Mouse (Mus musculus) kidney, adult 2 months (tissue): ENCODE measurements at regions not wholly inside any gene's neighbourhood (a gene's known extent, or its start where the extent isn't known, plus 50 kb on each side); places are given as distances from the start of the nearest gene placed in this dataset.
A peak's percentile ranks its signal among the peaks of the same experiment; 100 is the strongest.

ENCODE experiments used
- DNase-seq: peaks from one replicate; pipeline ENCODE4 v3.0.0; 2021
- H3K27ac ChIP-seq: fragments of 200-500 bp; 2 replicates; pipeline ENCODE4 v1.5.1; 2012; ENCODE audit warnings: low read depth, low read length, control low read depth, inconsistent platforms; ENCODE audit not compliant: insufficient read depth
- H3K27me3 ChIP-seq: fragments of 200-500 bp; replicated peaks from 2 replicates; pipeline ENCODE4 v1.6.1; 2012; ENCODE audit warnings: mild to moderate bottlenecking, moderate library complexity, low read length, inconsistent platforms; ENCODE audit not compliant: control insufficient read depth, insufficient read depth
- H3K36me3 ChIP-seq: fragments of 200-500 bp; 2 replicates; pipeline ENCODE4 v1.6.1; 2012; ENCODE audit warnings: mild to moderate bottlenecking, moderate library complexity, low read length, inconsistent platforms; ENCODE audit not compliant: control insufficient read depth, insufficient read depth
- H3K4me1 ChIP-seq: fragments of 200-500 bp; 2 replicates; pipeline ENCODE4 v1.6.1; 2011; ENCODE audit warnings: low read length; ENCODE audit not compliant: control insufficient read depth, insufficient read depth
- H3K4me3 ChIP-seq: fragments of 200-500 bp; 2 replicates; pipeline ENCODE4 v1.5.1; 2011; ENCODE audit warnings: mild to moderate bottlenecking, low read depth, low read length, control low read depth; ENCODE audit not compliant: insufficient read depth
- CTCF ChIP-seq: fragments of 200-500 bp; conservative IDR thresholded peaks from 2 replicates; pipeline ENCODE4 v1.5.1; 2011; ENCODE audit warnings: low read depth, mild to moderate bottlenecking, control low read depth, low read length, moderate library complexity, mixed read lengths; ENCODE audit not compliant: insufficient read depth, insufficient read length
- POLR2A ChIP-seq: fragments of 200-500 bp; IDR thresholded peaks from one replicate; pipeline ENCODE4 v1.6.1; 2011; ENCODE audit warnings: low read depth, low read length, control low read depth
- WGBS: fragments of 180-500 bp; shearing (Covaris S2); methylation state at CpG from one replicate; pipeline ENCODE4 v1.1.7; 2018; 5-methylcytosine and 5-hydroxymethylcytosine counted together

DNA sequence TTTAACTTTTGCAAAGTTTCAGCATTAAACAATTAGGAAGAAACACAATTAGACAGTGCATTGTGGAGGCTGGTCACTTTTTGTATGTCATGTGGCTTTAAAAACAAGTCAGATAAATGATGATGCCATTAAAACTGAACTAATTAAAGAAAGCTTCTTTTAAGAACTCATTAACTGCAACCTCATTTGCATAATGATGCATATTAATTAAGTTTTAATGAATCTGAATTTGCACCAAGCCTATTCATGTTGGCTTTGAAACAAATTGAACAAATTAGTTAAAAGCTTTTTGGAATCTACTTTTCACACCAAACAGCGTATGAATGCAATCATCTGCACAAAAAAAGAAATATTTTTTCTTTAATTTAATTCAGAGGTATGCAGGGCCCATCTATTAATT is 367.3 kb downstream of the Vrk1 start:
- TF ChIP-seq POLR2A (no peak), CTCF (no peak)
- no peaks in the 10 kb centered on the region for H3K36me3 ChIP-seq
- H3K27me3 ChIP-seq, result no peaks in the 10 kb centered on the region; the same call in 1 of the 2 replicates
- 90% methylated on average over 1 of the region's 1 CpGs for WGBS
- H3K27ac ChIP-seq, result no peak overlapping the region
- DNase-seq, result no peak
- H3K4me1 ChIP-seq, result 0 out of 2 replicates have a peak, but pooled peaks cover 3% of the 10 kb centered on the region
- H3K4me3 ChIP-seq, result no peak overlapping the region

DNA sequence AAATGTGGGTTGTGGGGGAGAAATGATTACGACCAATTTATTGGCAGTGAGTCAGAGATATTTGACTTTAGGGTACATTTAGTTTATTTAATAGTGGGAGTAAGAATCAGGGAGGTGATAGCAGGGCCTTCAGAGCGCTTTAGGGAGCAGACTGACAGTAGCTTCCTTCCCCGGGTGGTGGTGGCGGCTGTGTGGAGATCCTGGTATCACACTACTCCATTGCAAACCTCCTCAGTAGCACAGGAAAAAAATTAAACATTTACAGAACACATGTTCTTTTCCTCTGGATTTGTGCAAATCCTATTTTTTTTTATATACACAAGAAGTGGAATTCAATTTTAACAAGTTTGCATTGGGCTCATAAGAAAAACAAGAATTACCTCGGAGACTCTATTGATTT is 367.7 kb downstream of the Vrk1 start:
- DNase-seq, result no peak
- no peaks in the 10 kb centered on the region; the same call in 1 of the 2 replicates for H3K27me3 ChIP-seq
- no peak for TF ChIP-seq CTCF
- TF ChIP-seq POLR2A, result no peak
- H3K36me3 ChIP-seq, result no peaks in the 10 kb centered on the region
- 0 out of 2 replicates have a peak, but pooled peaks cover 3% of the 10 kb centered on the region for H3K4me1 ChIP-seq
- H3K4me3 ChIP-seq, result no peak overlapping the region
- H3K27ac ChIP-seq, result no peak overlapping the region
- 69% methylated on average over 5 of the region's 5 CpGs for WGBS

DNA sequence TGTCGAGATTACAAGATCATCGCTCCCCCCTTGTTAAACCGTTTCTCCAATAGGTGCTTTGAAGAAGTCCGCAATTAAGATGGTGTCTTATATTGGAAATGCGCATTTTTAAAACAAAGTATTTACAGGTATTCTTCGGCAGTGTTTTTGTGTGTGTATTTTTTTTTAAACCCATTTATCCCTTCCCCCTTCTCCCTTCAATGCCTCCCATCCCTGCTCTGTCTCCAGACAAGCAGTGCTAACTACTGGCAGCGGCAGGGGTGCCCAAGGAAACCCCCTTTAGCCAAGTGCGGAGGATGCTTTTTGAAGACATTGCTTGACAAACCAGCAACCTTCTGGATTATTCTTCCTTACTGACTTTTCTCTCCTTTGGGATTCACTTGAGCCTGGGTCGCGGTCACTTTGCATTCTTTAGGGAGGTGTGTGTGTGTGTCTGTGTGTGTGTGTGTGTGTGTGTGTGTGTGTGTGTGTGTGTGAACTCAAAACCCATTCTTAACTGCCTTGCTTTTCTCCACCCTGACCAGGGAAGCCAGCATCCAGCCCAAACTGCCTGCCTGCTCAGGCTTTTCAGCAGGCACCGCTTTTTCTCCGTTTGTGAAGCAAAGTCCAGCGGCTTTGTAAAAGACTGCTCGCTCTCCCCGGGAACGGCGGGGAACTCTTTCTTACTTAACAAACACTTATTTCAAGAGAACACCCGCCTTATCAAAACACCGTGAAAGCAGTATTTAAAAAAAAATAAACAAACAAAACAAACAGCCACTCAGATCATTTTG is 368.5 kb downstream of the Vrk1 start:
- WGBS, result 28% methylated on average over 19 of the region's 19 CpGs

DNA sequence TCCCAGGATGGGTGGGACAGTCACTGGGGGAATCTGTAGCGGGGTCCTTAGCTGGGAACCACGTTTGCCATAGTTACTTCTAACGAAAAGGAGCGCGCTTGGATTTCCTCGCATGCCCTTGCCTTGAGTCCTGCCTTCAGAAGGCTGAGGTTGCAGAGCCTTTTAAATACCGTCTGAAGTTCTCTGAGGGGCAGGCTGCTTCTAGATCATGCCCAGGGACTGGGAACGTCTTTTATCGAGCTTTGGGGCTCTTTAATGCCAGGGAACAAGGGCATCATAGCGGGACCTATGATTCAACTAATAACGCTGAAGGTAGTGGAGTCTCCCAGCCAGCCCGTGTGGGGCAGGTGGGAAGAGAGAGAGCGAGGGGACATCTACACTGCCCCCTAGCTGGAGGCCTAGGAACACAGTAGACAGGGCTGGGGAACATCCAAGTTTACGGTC is 369.1 kb downstream of the Vrk1 start:
- WGBS, result 2% methylated on average over 14 of the region's 14 CpGs
- no peaks in the 10 kb centered on the region for H3K36me3 ChIP-seq
- 0 out of 2 replicates have a peak, but pooled peaks cover 3% of the 10 kb centered on the region for H3K4me1 ChIP-seq
- TF ChIP-seq POLR2A, result no peak
- peak; percentile 60 for TF ChIP-seq CTCF
- H3K27me3 ChIP-seq, result no peaks in the 10 kb centered on the region; the same call in 1 of the 2 replicates
- H3K27ac ChIP-seq, result no peak overlapping the region
- no peak overlapping the region for H3K4me3 ChIP-seq
- peak; percentile 17 for DNase-seq

More for the DNA sequence above, 368.5 kb downstream of the Vrk1 start:
- TF ChIP-seq POLR2A, result no peak
- no peak for TF ChIP-seq CTCF
- H3K27ac ChIP-seq, result no peak overlapping the region
- H3K36me3 ChIP-seq, result no peaks in the 10 kb centered on the region
- H3K4me1 ChIP-seq, result 0 out of 2 replicates have a peak, but pooled peaks cover 3% of the 10 kb centered on the region
- no peak overlapping the region for H3K4me3 ChIP-seq
- peak; percentile 12 for DNase-seq
- no peaks in the 10 kb centered on the region; the same call in 1 of the 2 replicates for H3K27me3 ChIP-seq

DNA sequence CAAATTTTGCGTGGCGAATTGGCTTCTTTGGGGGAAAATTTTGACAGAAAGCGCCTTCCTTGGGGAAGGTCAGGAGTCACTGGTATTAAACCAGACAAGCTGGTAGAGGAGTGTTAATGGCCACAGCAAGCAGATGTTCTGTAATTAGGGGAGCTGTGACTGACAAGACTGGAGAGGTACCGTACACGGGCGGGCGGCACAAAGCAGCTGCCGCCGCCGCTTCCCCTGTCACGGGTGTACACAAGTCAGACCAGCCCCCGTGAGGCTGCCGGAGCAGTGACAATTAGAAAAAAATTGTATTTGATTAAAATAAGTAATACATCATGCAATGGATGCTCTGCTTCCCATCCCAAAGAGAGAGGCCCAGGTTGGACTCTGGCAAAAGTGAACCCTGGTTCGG is 369.8 kb downstream of the Vrk1 start:
- no peak overlapping the region for H3K4me3 ChIP-seq
- no peak for DNase-seq
- 56% methylated on average over 14 of the region's 14 CpGs for WGBS

DNA sequence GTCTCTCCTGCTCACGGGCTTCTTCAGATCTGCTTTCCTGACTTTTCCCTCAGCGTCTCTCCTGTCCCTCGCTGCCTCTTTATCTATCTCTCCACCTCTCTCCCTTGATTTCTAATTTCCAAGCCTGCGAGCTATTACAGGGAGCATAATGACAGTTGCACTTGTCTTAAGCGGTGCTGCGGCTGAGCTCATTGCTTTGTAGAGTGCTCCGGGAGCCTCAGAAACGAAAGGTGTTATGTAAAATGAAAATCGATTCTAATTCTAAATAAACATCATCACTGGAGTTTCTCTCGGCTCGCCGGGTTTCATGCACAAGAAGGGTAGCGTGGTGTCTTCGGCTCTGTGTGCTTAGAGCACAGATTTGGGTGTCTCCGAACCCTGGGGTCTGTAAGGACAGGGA is 371.8 kb downstream of the Vrk1 start:
- H3K27ac ChIP-seq, result no peak overlapping the region
- TF ChIP-seq CTCF (no peak), POLR2A (no peak)
- H3K36me3 ChIP-seq, result no peaks in the 10 kb centered on the region
- no peak for DNase-seq
- H3K27me3 ChIP-seq, result no peaks in the 10 kb centered on the region; the same call in 1 of the 2 replicates
- no peak overlapping the region for H3K4me3 ChIP-seq
- 0 out of 2 replicates have a peak, but pooled peaks cover 3% of the 10 kb centered on the region for H3K4me1 ChIP-seq
- WGBS, result 87% methylated on average over 15 of the region's 15 CpGs

More for the DNA sequence above, 369.8 kb downstream of the Vrk1 start:
- no peak for TF ChIP-seq CTCF
- no peak for TF ChIP-seq POLR2A
- Histone ChIP-seq H3K4me1 (0 out of 2 replicates have a peak, but pooled peaks cover 3% of the 10 kb centered on the region), H3K36me3 (no peaks in the 10 kb centered on the region), H3K27ac (no peak overlapping the region), H3K27me3 (no peaks in the 10 kb centered on the region; the same call in 1 of the 2 replicates)

DNA sequence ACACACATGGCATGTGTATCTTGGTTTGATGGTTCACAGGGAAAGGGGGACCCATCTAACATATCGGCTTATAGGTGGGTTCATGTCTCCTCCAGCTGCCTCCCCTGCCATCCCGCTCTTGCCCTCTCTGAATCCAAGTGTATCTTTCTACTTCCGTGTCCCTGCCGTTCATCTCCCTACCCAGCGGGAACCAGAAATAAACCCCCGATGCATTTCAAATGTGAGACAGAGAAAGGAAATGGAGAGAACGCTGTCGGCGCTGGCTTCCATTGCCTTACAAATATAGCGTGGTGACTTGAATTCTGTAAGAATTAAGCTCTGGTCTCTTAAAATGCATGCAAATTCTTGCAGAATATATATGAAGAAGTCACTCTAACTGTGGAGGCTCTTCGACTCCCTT is 379.2 kb downstream of the Vrk1 start:
- no peak for DNase-seq
- Histone ChIP-seq H3K4me1 (no peaks in the 10 kb centered on the region), H3K4me3 (no peak overlapping the region), H3K27me3 (no peaks in the 10 kb centered on the region), H3K27ac (no peak overlapping the region), H3K36me3 (no peaks in the 10 kb centered on the region)
- TF ChIP-seq CTCF, result no peak
- no peak for TF ChIP-seq POLR2A
- WGBS, result 89% methylated on average over 11 of the region's 11 CpGs
